Mouse (Mus musculus) bone marrow, adult 2 months (tissue): ENCODE measurements around the gene Pkp2.

Experiments used
- CTCF ChIP-seq: fragments of 200-500 bp; IDR thresholded peaks from 2 replicates; pipeline ENCODE4 v1.5.1; 2011; ENCODE audit warnings: low read length, control low read depth; ENCODE audit not compliant: control insufficient read depth, insufficient read depth
- POLR2A ChIP-seq: fragments of 200-500 bp; IDR thresholded peaks from 2 replicates; pipeline ENCODE4 v1.6.1; 2011; ENCODE audit warnings: low read depth, mild to moderate bottlenecking, control low read depth, low read length, borderline replicate concordance; ENCODE audit not compliant: control insufficient read depth

DNA sequence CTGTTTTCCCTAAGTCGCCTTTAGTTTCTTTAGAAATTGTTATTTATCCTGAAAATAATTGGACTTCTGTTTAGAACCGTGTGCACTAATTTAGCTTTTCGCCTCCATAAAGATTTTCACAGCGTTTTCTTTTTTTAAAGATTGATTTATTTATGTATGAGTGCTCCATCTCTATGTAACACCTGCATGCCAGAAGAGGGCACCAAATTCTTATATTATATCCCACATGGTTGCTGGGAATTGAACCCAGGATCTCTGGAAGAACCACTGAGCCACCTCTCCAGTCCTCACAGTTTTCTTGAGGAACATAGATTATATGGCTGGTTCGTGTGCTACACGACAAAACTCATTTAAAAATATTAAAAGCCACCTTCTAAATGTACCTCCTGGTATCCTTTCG, 90.8 kb downstream of the Pkp2 start:
- no peak for TF ChIP-seq CTCF
- no peak for TF ChIP-seq POLR2A
